Mouse (Mus musculus) midbrain, postnatal 0 days (tissue): Measurements from ENCODE around the gene Mansc1. TPM values are rescaled to one million over a fixed set of nuclear protein-coding genes. Genes with fewer than 3 reads are reported as not detected.

Experiments used
- ATAC-seq: fragments of 200-750 bp; cut with Nextera tagmentation; 2 replicates; pipeline ENCODE4 v1.8.0; 2017; ENCODE audit warnings: moderate number of reproducible peaks, mild to moderate bottlenecking, moderate TSS enrichment, moderate library complexity; ENCODE audit not compliant: low FRiP score
- DNase-seq: peaks from one replicate; pipeline ENCODE4 v3.0.0-alpha.2; 2015; ENCODE audit warnings: low spot score
- H3K27ac ChIP-seq: fragments of 300-500 bp; sonication (generic); 2 replicates; pipeline ENCODE4 v1.5.1; 2014; ENCODE audit warnings: low read depth, mild to moderate bottlenecking, low read length, mixed read lengths
- H3K27me3 ChIP-seq: fragments of 300-500 bp; sonication (generic); 2 replicates; pipeline ENCODE4 v1.6.1; 2014; ENCODE audit warnings: low read length, control low read depth, mixed read lengths; ENCODE audit not compliant: insufficient read depth
- H3K36me3 ChIP-seq: fragments of 300-500 bp; sonication (generic); 2 replicates; pipeline ENCODE4 v1.6.1; 2014; ENCODE audit warnings: low read length, control low read depth, mixed read lengths; ENCODE audit not compliant: insufficient read depth
- H3K4me1 ChIP-seq: fragments of 300-500 bp; sonication (generic); 2 replicates; pipeline ENCODE4 v1.6.1; 2014; ENCODE audit warnings: mild to moderate bottlenecking, control low read depth, antibody characterized with exemption, low read length, mixed read lengths; ENCODE audit not compliant: insufficient read depth
- H3K4me2 ChIP-seq: fragments of 300-500 bp; sonication (generic); 2 replicates; pipeline ENCODE4 v1.6.1; 2014; ENCODE audit warnings: low read depth, mild to moderate bottlenecking, low read length, mixed read lengths; ENCODE audit not compliant: poor library complexity, severe bottlenecking
- H3K4me3 ChIP-seq: fragments of 300-500 bp; sonication (generic); 2 replicates; pipeline ENCODE4 v1.5.1; 2014; ENCODE audit warnings: low read depth, mild to moderate bottlenecking, low read length, moderate library complexity
- H3K9ac ChIP-seq: fragments of 300-500 bp; sonication (generic); replicated peaks from 2 replicates; pipeline ENCODE4 v1.6.1; 2014; ENCODE audit warnings: mild to moderate bottlenecking, low read length, moderate library complexity, mixed read lengths; ENCODE audit not compliant: poor library complexity, severe bottlenecking
- H3K9me3 ChIP-seq: fragments of 300-500 bp; sonication (generic); 2 replicates; pipeline ENCODE4 v1.6.1; 2016; ENCODE audit warnings: low read length, control low read depth
- CTCF ChIP-seq: IDR thresholded peaks from 2 replicates; pipeline ENCODE4 v1.5.1; 2016; ENCODE audit warnings: antibody characterized with exemption, mild to moderate bottlenecking
- WGBS: fragments of 180-500 bp; shearing (Covaris S2); extraction: QIAGEN DNeasy Blood & Tissue Kit; methylation state at CpG from one replicate; pipeline ENCODE4 v1.1.7; 2014; 5-methylcytosine and 5-hydroxymethylcytosine counted together
- polyA plus RNA-seq: library from polyadenylated mRNA; unstranded; fragments of >200 nt; fragmentation: Nextera tagmentation; extraction: Ambion mirVana; gene quantifications from 2 replicates; pipeline ENCODE4 v1.2.1, GENCODE M21; 2015
- total RNA-seq: library from RNA; depleted of rRNA; stranded (reverse); fragments of >200 nt; gene quantifications from 2 replicates; pipeline ENCODE4 v1.2.3, GENCODE M21; 2014

Mansc1 gene
- total and polyA plus RNA-seq, 2 experiments from 2014 or later, result 1.6 to 2.8 TPM

- Histone ChIP-seq H3K9ac (no peak overlapping the region), H3K4me2 (no peak overlapping the region), H3K4me1 (no peaks in the 10 kb centered on the region), H3K27ac (no peak overlapping the region), H3K36me3 (no peaks in the 10 kb centered on the region), H3K9me3 (no peaks in the 10 kb centered on the region), H3K4me3 (no peak overlapping the region), H3K27me3 (no peaks in the 10 kb centered on the region)
- ATAC-seq, result no peak
- DNase-seq, result no peak
- TF ChIP-seq CTCF, result no peak
- 65% methylated on average over 7 of the region's 7 CpGs for WGBS
Measured at GRCm38 (mm10) chr6:134601130-134601529, 31.2 kb downstream of the Mansc1 start.

GRCm38 (mm10) chr6:134599239-134599638 lies 33.0 kb downstream of the Mansc1 start:
- 71% methylated on average over 1 of the region's 1 CpGs for WGBS
- no peak overlapping the region for H3K4me3 ChIP-seq
- ATAC-seq, result no peak

GRCm38 (mm10) chr6:134597651-134598229 lies 34.5 kb downstream of the Mansc1 start:
- no peak overlapping the region for H3K4me3 ChIP-seq
- H3K36me3 ChIP-seq, result no peaks in the 10 kb centered on the region
- no peak for DNase-seq
- no peaks in the 10 kb centered on the region for H3K4me1 ChIP-seq
- no peaks in the 10 kb centered on the region for H3K9me3 ChIP-seq
- 90% methylated on average over 6 of the region's 6 CpGs for WGBS
- no peaks in the 10 kb centered on the region for H3K27me3 ChIP-seq
- no peak overlapping the region for H3K4me2 ChIP-seq
- H3K27ac ChIP-seq, result no peak overlapping the region
- no peak overlapping the region for H3K9ac ChIP-seq
- ATAC-seq, result no peak
- TF ChIP-seq CTCF, result no peak

More at GRCm38 (mm10) chr6:134599239-134599638, 33.0 kb downstream of the Mansc1 start:
- no peaks in the 10 kb centered on the region for H3K9me3 ChIP-seq
- H3K36me3 ChIP-seq, result no peaks in the 10 kb centered on the region
- H3K9ac ChIP-seq, result no peak overlapping the region
- H3K27ac ChIP-seq, result no peak overlapping the region
- DNase-seq, result no peak
- TF ChIP-seq CTCF, result no peak
- H3K27me3 ChIP-seq, result no peaks in the 10 kb centered on the region
- no peak overlapping the region for H3K4me2 ChIP-seq
- H3K4me1 ChIP-seq, result no peaks in the 10 kb centered on the region

- no peaks in the 10 kb centered on the region for H3K9me3 ChIP-seq
- H3K27me3 ChIP-seq, result no peaks in the 10 kb centered on the region
- WGBS, result 85% methylated on average over 21 of the region's 21 CpGs
- ATAC-seq (no peak), DNase-seq (no peak)
- no peak overlapping the region for H3K4me2 ChIP-seq
- H3K36me3 ChIP-seq, result no peaks in the 10 kb centered on the region
- no peak overlapping the region for H3K4me3 ChIP-seq
- no peak overlapping the region for H3K27ac ChIP-seq
- no peaks in the 10 kb centered on the region for H3K4me1 ChIP-seq
- no peak for TF ChIP-seq CTCF
- H3K9ac ChIP-seq, result no peak overlapping the region
Measured at GRCm38 (mm10) chr6:134594569-134595442, 37.5 kb downstream of the Mansc1 start.

GRCm38 (mm10) chr6:134591614-134592013 lies 40.7 kb downstream of the Mansc1 start:
- H3K9ac ChIP-seq, result no peak overlapping the region
- H3K4me3 ChIP-seq, result no peak overlapping the region
- H3K4me1 ChIP-seq, result no peaks in the 10 kb centered on the region
- DNase-seq (no peak), ATAC-seq (no peak)
- no peak for TF ChIP-seq CTCF
- no peak overlapping the region for H3K27ac ChIP-seq
- no peaks in the 10 kb centered on the region for H3K27me3 ChIP-seq
- no peak overlapping the region for H3K4me2 ChIP-seq
- no peaks in the 10 kb centered on the region for H3K9me3 ChIP-seq
- 82% methylated on average over 2 of the region's 2 CpGs for WGBS
- no peaks in the 10 kb centered on the region for H3K36me3 ChIP-seq

GRCm38 (mm10) chr6:134586241-134586640 lies 46.0 kb downstream of the Mansc1 start:
- no peaks in the 10 kb centered on the region for H3K4me1 ChIP-seq
- no peak overlapping the region for H3K4me3 ChIP-seq
- WGBS, result 82% methylated on average over 5 of the region's 5 CpGs
- no peak for TF ChIP-seq CTCF
- no peaks in the 10 kb centered on the region for H3K27me3 ChIP-seq
- ATAC-seq, result no peak
- no peaks in the 10 kb centered on the region for H3K9me3 ChIP-seq
- H3K27ac ChIP-seq, result no peak overlapping the region
- no peak overlapping the region for H3K4me2 ChIP-seq
- H3K9ac ChIP-seq, result no peak overlapping the region
- no peaks in the 10 kb centered on the region for H3K36me3 ChIP-seq
- no peak for DNase-seq
